Mouse (Mus musculus): ENCODE results near the gene Rpl26. TPM values are rescaled to one million over a fixed set of nuclear protein-coding genes. Genes with fewer than 3 reads are reported as not detected.

Gene Rpl26
- polyA plus RNA-seq, 1 experiment from 2014 or later, result 852 TPM

- Histone ChIP-seq H3K4me1 (replicated peaks; ENCODE audit: control insufficient read depth, insufficient read depth, low read length) (peaks cover 2% of the 10 kb centered on the region; the same call in 1 of the 2 replicates), H3K9me3 (ENCODE audit: control insufficient read depth, low read length) (no peaks in the 10 kb centered on the region), H3K27me3 (ENCODE audit: control insufficient read depth, insufficient read depth, low read length) (no peaks in the 10 kb centered on the region), H3K4me3 (ENCODE audit: low read depth, low read length) (peak overlapping the region; percentile 34), H3K36me3 (ENCODE audit: control insufficient read depth, insufficient read depth, low read length) (no peaks in the 10 kb centered on the region), H3K27ac (ENCODE audit: low read depth, low read length) (peak overlapping the region; percentile 14; the same call in 1 of the 2 replicates), H3K4me2 (ENCODE audit: low read depth, low read length, severe bottlenecking) (peak overlapping the region; percentile 39), H3K9ac (ENCODE audit: low read length) (peak overlapping the region; percentile 56)
- peak; percentile 90 for DNase-seq (ENCODE audit: low spot score)
- peak; percentile 98 for ATAC-seq (replicated peaks; ENCODE audit: low FRiP score)
- WGBS, result 2% methylated on average over 16 of the region's 16 CpGs
Observed at GRCm38 (mm10) chr11:68939451-68940304, 38.3 kb downstream of the Rpl26 start.

- H3K27me3 ChIP-seq (ENCODE audit: control insufficient read depth, insufficient read depth, low read length), result no peaks in the 10 kb centered on the region
- H3K9ac ChIP-seq (ENCODE audit: low read length), result peak overlapping the region; percentile 56
- no peaks in the 10 kb centered on the region for H3K9me3 ChIP-seq (ENCODE audit: control insufficient read depth, low read length)
- no peak for ATAC-seq (replicated peaks; ENCODE audit: low FRiP score)
- H3K4me1 ChIP-seq (replicated peaks; ENCODE audit: control insufficient read depth, insufficient read depth, low read length), result peaks cover 2% of the 10 kb centered on the region; the same call in 1 of the 2 replicates
- peak overlapping the region; percentile 34 for H3K4me3 ChIP-seq (ENCODE audit: low read depth, low read length)
- WGBS, result 67% methylated on average over 4 of the region's 4 CpGs
- H3K36me3 ChIP-seq (ENCODE audit: control insufficient read depth, insufficient read depth, low read length), result no peaks in the 10 kb centered on the region
- H3K4me2 ChIP-seq (ENCODE audit: low read depth, low read length, severe bottlenecking), result peak overlapping the region; percentile 39
- DNase-seq (ENCODE audit: low spot score), result no peak
- no peak overlapping the region for H3K27ac ChIP-seq (ENCODE audit: low read depth, low read length)
Observed at GRCm38 (mm10) chr11:68940516-68940915, 39.1 kb downstream of the Rpl26 start.

GRCm38 (mm10) chr11:68942731-68943130 is 41.3 kb downstream of the Rpl26 start:
- H3K4me2 ChIP-seq (ENCODE audit: low read depth, low read length, severe bottlenecking), result no peak overlapping the region
- no peaks in the 10 kb centered on the region for H3K36me3 ChIP-seq (ENCODE audit: control insufficient read depth, insufficient read depth, low read length)
- H3K4me1 ChIP-seq (replicated peaks; ENCODE audit: control insufficient read depth, insufficient read depth, low read length), result peaks cover 2% of the 10 kb centered on the region; the same call in 1 of the 2 replicates
- H3K4me3 ChIP-seq (ENCODE audit: low read depth, low read length), result no peak overlapping the region
- ATAC-seq (replicated peaks; ENCODE audit: low FRiP score) (no peak), DNase-seq (ENCODE audit: low spot score) (no peak)
- no peak overlapping the region for H3K9ac ChIP-seq (ENCODE audit: low read length)
- peaks cover 2% of the 10 kb centered on the region; the same call in 1 of the 2 replicates for H3K27me3 ChIP-seq (ENCODE audit: control insufficient read depth, insufficient read depth, low read length)
- H3K27ac ChIP-seq (ENCODE audit: low read depth, low read length), result no peak overlapping the region
- 91% methylated on average over 8 of the region's 8 CpGs for WGBS
- H3K9me3 ChIP-seq (ENCODE audit: control insufficient read depth, low read length), result no peaks in the 10 kb centered on the region

DNA sequence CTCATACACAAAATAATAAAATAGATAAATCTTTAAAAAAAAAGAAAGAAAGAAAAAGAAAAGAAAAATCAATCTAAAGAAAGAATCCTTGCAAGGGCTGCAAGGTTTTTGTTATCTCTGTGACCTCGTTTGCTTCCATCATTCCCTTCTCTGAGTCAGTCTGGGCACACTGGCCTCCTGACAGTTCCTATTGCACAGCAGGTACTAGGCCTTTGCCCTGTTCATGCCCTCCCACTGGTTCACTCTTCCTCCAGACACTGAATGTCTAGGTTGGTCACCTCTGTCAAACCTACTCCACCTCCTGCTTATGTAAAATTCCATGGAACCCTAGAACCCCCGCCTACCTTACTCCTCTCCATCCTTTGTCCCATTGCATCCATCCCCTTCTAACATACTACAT is 43.9 kb downstream of the Rpl26 start:
- peaks cover 2% of the 10 kb centered on the region; the same call in 1 of the 2 replicates for H3K4me1 ChIP-seq (replicated peaks; ENCODE audit: control insufficient read depth, insufficient read depth, low read length)
- ATAC-seq (replicated peaks; ENCODE audit: low FRiP score), result no peak
- H3K27me3 ChIP-seq (ENCODE audit: control insufficient read depth, insufficient read depth, low read length), result peaks cover 2% of the 10 kb centered on the region
- H3K9ac ChIP-seq (ENCODE audit: low read length), result no peak overlapping the region
- no peak for DNase-seq (ENCODE audit: low spot score)
- H3K4me3 ChIP-seq (ENCODE audit: low read depth, low read length), result no peak overlapping the region
- no peaks in the 10 kb centered on the region for H3K9me3 ChIP-seq (ENCODE audit: control insufficient read depth, low read length)
- no peak overlapping the region for H3K27ac ChIP-seq (ENCODE audit: low read depth, low read length)
- no peaks in the 10 kb centered on the region for H3K36me3 ChIP-seq (ENCODE audit: control insufficient read depth, insufficient read depth, low read length)
- H3K4me2 ChIP-seq (ENCODE audit: low read depth, low read length, severe bottlenecking), result no peak overlapping the region
- 77% methylated on average over 2 of the region's 2 CpGs for WGBS

DNA sequence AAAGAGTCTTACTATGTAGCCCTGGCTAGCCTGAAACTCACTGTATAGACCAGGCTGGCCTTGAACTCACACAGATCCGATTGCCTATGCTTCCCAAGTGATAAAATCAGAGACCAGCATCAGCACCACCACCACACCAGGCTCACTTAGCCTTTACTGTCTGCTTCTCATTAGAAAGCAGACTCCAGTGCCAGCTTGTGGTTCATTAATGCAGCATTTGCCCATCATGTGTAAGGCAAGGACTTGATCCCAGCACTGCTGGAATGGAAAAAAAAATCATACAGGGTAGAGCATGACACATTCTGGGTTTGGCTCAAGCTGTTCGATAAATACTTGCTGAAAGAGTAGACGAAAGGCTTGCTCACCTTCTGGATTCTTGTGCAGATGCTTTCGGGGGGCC is 44.6 kb downstream of the Rpl26 start:
- ATAC-seq (replicated peaks; ENCODE audit: low FRiP score) (no peak), DNase-seq (ENCODE audit: low spot score) (no peak)
- Histone ChIP-seq H3K4me3 (ENCODE audit: low read depth, low read length) (no peak overlapping the region), H3K27ac (ENCODE audit: low read depth, low read length) (no peak overlapping the region), H3K36me3 (ENCODE audit: control insufficient read depth, insufficient read depth, low read length) (no peaks in the 10 kb centered on the region), H3K4me1 (replicated peaks; ENCODE audit: control insufficient read depth, insufficient read depth, low read length) (no peaks in the 10 kb centered on the region), H3K9me3 (ENCODE audit: control insufficient read depth, low read length) (no peaks in the 10 kb centered on the region), H3K9ac (ENCODE audit: low read length) (no peak overlapping the region), H3K27me3 (ENCODE audit: control insufficient read depth, insufficient read depth, low read length) (peaks cover 2% of the 10 kb centered on the region), H3K4me2 (ENCODE audit: low read depth, low read length, severe bottlenecking) (no peak overlapping the region)
- WGBS, result 88% methylated on average over 4 of the region's 4 CpGs

DNA sequence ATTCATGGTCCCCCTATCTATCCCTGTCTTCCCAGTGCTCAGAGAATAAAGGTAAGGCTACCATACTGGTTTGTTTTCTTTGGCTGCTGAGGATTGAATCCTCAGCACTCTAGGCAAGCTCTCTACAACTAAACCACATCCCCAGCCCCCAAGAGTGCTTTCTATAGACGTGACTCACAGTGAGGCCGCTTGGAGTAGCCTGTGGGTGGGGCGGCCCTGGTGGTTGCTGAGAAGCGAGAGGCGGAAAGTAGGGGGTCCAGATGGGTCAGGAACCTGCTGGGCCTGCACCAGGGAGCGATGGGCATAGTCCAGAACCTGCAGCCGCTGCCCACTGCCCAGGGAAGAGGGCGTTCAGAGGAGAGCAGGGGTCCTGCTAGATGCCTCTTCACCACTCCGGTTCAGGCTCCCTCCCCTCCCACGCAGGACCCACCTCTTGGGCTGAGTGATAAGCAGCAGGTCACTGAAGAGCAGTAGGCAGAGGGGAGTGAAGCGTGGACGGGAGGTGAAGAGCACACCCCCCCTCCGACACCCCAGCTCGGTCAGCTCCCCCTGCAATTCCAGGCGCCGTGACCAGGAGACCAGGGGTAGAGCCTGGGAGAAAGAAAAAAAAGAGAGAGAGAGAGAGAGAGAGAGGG is 45.5 kb downstream of the Rpl26 start:
- H3K9me3 ChIP-seq (ENCODE audit: control insufficient read depth, low read length), result no peaks in the 10 kb centered on the region
- 12% methylated on average over 16 of the region's 16 CpGs for whole genome bisulfite sequencing
- peak overlapping the region; percentile 24; the same call in 1 of the 2 replicates for H3K4me2 ChIP-seq (ENCODE audit: low read depth, low read length, severe bottlenecking)
- no peak overlapping the region for H3K9ac ChIP-seq (ENCODE audit: low read length)
- peaks cover 2% of the 10 kb centered on the region for H3K27me3 ChIP-seq (ENCODE audit: control insufficient read depth, insufficient read depth, low read length)
- H3K27ac ChIP-seq (ENCODE audit: low read depth, low read length), result no peak overlapping the region
- no peak overlapping the region for H3K4me3 ChIP-seq (ENCODE audit: low read depth, low read length)
- ATAC-seq (replicated peaks; ENCODE audit: low FRiP score) (no peak), DNase-seq (ENCODE audit: low spot score) (no peak)
- H3K4me1 ChIP-seq (replicated peaks; ENCODE audit: control insufficient read depth, insufficient read depth, low read length), result no peaks in the 10 kb centered on the region
- no peaks in the 10 kb centered on the region for H3K36me3 ChIP-seq (ENCODE audit: control insufficient read depth, insufficient read depth, low read length)

DNA sequence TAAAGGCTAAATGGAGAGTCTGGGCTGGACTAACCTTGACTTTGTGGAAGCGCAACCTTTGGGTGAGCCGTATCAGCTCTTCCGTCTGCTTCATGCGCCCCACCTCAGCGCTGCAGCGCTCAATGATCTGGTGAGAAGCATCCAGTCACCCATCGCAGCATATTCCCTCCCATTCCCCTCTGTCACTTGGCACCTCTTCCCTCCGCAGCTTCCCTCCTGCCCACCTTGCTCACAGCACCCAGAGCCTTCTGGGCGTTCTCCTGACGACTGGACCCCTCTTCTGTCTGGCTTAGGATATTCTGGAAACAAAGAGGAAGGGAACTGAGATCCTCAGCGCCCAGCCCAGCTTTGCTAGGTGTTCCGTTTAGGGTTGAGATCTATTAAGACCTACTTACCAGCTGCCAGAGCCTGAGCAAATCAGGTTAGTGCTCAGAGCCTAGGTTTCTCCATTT is 46.2 kb downstream of the Rpl26 start:
- 7% methylated on average over 12 of the region's 12 CpGs for WGBS
- no peak overlapping the region for H3K27ac ChIP-seq (ENCODE audit: low read depth, low read length)
- no peaks in the 10 kb centered on the region for H3K4me1 ChIP-seq (replicated peaks; ENCODE audit: control insufficient read depth, insufficient read depth, low read length)
- no peaks in the 10 kb centered on the region for H3K9me3 ChIP-seq (ENCODE audit: control insufficient read depth, low read length)
- ATAC-seq (replicated peaks; ENCODE audit: low FRiP score) (no peak), DNase-seq (ENCODE audit: low spot score) (no peak)
- H3K4me2 ChIP-seq (ENCODE audit: low read depth, low read length, severe bottlenecking), result peak overlapping the region; percentile 28; the same call in 1 of the 2 replicates
- H3K27me3 ChIP-seq (ENCODE audit: control insufficient read depth, insufficient read depth, low read length), result peaks cover 2% of the 10 kb centered on the region
- H3K9ac ChIP-seq (ENCODE audit: low read length), result 0 out of 2 replicates have a peak overlapping the region, but pooled peaks have one; percentile 27
- no peaks in the 10 kb centered on the region for H3K36me3 ChIP-seq (ENCODE audit: control insufficient read depth, insufficient read depth, low read length)
- H3K4me3 ChIP-seq (ENCODE audit: low read depth, low read length), result no peak overlapping the region

DNA sequence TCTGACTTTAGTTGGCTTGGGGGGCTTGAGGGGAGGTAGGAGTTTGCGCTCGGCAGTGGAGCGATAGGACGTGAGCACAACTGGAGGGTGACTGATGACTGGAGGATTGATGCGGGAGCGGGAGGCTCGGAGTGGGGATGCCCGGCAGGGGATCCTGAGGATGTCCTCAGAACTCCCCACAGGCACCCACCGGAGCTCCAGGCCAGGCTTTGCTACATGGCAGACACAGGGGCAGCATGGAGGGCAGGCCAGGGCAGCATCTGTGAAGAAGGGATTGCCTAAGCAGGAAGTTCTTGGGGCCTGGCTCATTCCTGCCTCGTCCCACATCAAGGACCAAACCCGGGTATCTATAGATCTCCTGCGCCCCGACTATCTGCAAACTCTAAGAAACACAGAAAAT is 52.5 kb downstream of the Rpl26 start:
- peak overlapping the region; percentile 33; the same call in 1 of the 2 replicates for H3K4me3 ChIP-seq (ENCODE audit: low read depth, low read length)
- H3K9ac ChIP-seq (ENCODE audit: low read length), result no peak overlapping the region; the same call in 1 of the 2 replicates
- 9% methylated on average over 13 of the region's 13 CpGs for WGBS
- H3K4me2 ChIP-seq (ENCODE audit: low read depth, low read length, severe bottlenecking), result peak overlapping the region; percentile 68
- DNase-seq (ENCODE audit: low spot score), result peak; percentile 57
- H3K27me3 ChIP-seq (ENCODE audit: control insufficient read depth, insufficient read depth, low read length), result peaks cover 23% of the 10 kb centered on the region
- no peak for ATAC-seq (replicated peaks; ENCODE audit: low FRiP score)
- H3K36me3 ChIP-seq (ENCODE audit: control insufficient read depth, insufficient read depth, low read length), result no peaks in the 10 kb centered on the region
- peaks cover 5% of the 10 kb centered on the region; the same call in 1 of the 2 replicates for H3K4me1 ChIP-seq (replicated peaks; ENCODE audit: control insufficient read depth, insufficient read depth, low read length)
- H3K9me3 ChIP-seq (ENCODE audit: control insufficient read depth, low read length), result no peaks in the 10 kb centered on the region
- no peak overlapping the region for H3K27ac ChIP-seq (ENCODE audit: low read depth, low read length)
